In the genomic region with DNA sequence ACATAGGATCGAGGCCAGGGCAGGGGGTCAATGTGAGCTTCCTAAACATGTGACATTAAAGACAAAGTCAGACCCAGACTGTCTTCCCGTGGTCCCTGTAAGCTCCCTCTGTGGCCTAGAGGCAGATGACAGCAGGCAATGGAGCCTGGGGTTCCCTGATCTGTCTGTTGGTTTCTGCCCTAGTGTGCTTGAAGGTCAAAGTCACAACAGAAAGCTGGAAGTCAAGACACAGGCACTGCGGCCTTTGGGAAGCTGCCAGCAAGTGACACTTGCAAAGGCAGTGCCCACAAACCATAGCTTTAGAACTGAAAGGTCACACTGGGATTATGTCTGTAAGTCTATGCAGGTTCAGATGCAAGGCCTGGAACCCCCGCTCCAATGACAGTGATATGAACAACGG, we compare ENCODE assay signal across 26 mouse cellular contexts.
DNase-seq lines count a peak whose midpoint lies in the region; ATAC-seq lines count a peak whose summit lies in the region.
"Had no signal": no experiment of that assay in that cellular context is flagged by ENCODE, and none has a peak within 500 bp of the region (broad histone marks: within the 10 kb centered on the region; RNA-seq: fewer than 3 reads in every experiment).

No protein-coding gene starts in this region.

- H3K9me3 ChIP-seq in midbrain, embryonic 14.5 days (ENCODE audit: control insufficient read depth, low read length): no peaks in the 10 kb centered on the region
- H3K9me3 ChIP-seq: limb, embryonic 10.5 days; limb, embryonic 15.5 days; liver, embryonic 13.5 days; midbrain, embryonic 15.5 days; neural tube, embryonic 15.5 days had no signal

- no peak overlapping the region for H3K4me2 ChIP-seq in midbrain, embryonic 14.5 days (ENCODE audit: low read length)
- H3K4me2 ChIP-seq: limb, embryonic 15.5 days; liver, embryonic 13.5 days; midbrain, embryonic 15.5 days; neural tube, embryonic 15.5 days had no signal

- H3K9ac ChIP-seq in midbrain, embryonic 14.5 days (replicated peaks; ENCODE audit: low read length): no peak overlapping the region
- H3K9ac ChIP-seq: limb, embryonic 15.5 days; liver, embryonic 13.5 days; midbrain, embryonic 15.5 days; neural tube, embryonic 15.5 days had no signal

- no peak overlapping the region for H3K4me3 ChIP-seq in midbrain, embryonic 14.5 days (replicated peaks; ENCODE audit: low read depth, low read length)
- H3K4me3 ChIP-seq: erythroblast, embryonic 14.5 days; limb, embryonic 10.5 days; limb, embryonic 15.5 days; liver, embryonic 13.5 days; midbrain, embryonic 15.5 days; neural tube, embryonic 15.5 days had no signal

- no peak for ATAC-seq in midbrain, embryonic 14.5 days (ENCODE audit: low FRiP score, low TSS enrichment)
- ATAC-seq: forebrain, embryonic 16.5 days; hindbrain, embryonic 16.5 days; lung, postnatal 0 days; midbrain, embryonic 15.5 days had no signal

- no peak overlapping the region for H3K27ac ChIP-seq in midbrain, embryonic 14.5 days (replicated peaks; ENCODE audit: low read depth, low read length)
- H3K27ac ChIP-seq: limb, embryonic 10.5 days; limb, embryonic 15.5 days; liver, embryonic 13.5 days; macrophage; midbrain, embryonic 15.5 days; neural tube, embryonic 15.5 days had no signal

- no peaks in the 10 kb centered on the region for H3K36me3 ChIP-seq in midbrain, embryonic 14.5 days (ENCODE audit: control insufficient read depth, insufficient read depth, low read length)
- H3K36me3 ChIP-seq: limb, embryonic 10.5 days; limb, embryonic 15.5 days; liver, embryonic 13.5 days; midbrain, embryonic 15.5 days; neural tube, embryonic 15.5 days had no signal

- no peaks in the 10 kb centered on the region for H3K4me1 ChIP-seq in midbrain, embryonic 14.5 days (ENCODE audit: control insufficient read depth, insufficient read depth, low read length)
- H3K4me1 ChIP-seq: limb, embryonic 15.5 days; midbrain, embryonic 15.5 days; neural tube, embryonic 15.5 days had no signal

- no peaks in the 10 kb centered on the region for H3K27me3 ChIP-seq in midbrain, embryonic 14.5 days (ENCODE audit: control insufficient read depth, insufficient read depth, low read length)
- H3K27me3 ChIP-seq: limb, embryonic 15.5 days; liver, embryonic 13.5 days; midbrain, embryonic 15.5 days; neural tube, embryonic 15.5 days had no signal

- peak; percentile 64 for DNase-seq in heart, adult 11 months
- no peak for DNase-seq in heart, postnatal 10 days
- peak; percentile 29 to 51 for DNase-seq in kidney, postnatal 25 days
- no peak for DNase-seq in kidney, adult 18-20 months
- peak; percentile 20 for DNase-seq in ZHBTc4 (ENCODE audit: low read depth, low spot score)
- peak; percentile 52 to 60 for DNase-seq in adrenal gland, postnatal 36 days
- no peak for DNase-seq in midbrain, embryonic 14.5 days
- DNase-seq: B cell, adult 2 months; cerebellum, adult 2 months; cerebellum, postnatal 14 days; layer of hippocampus, postnatal 36 days; liver, embryonic 13.5 days; lung, adult 18-20 months; right cerebral cortex, adult 18-20 months; spleen, adult 18-20 months; thymus, adult 18-20 months; thymus, postnatal 25 days had no signal

- intact Hi-C loops in heart, postnatal 10 days (cut with DNase I): no loop called here

- 81% methylated on average over 5 of the region's 5 CpGs for whole genome bisulfite sequencing in midbrain, embryonic 14.5 days

Comparison
In these comparisons a context has a peak if more than half of its experiments do, and no peak if none do; other contexts are left out.
1. DNase-seq: peak in heart, adult 11 months (single experiment), kidney, postnatal 25 days (2 of 2), ZHBTc4 (single experiment) and adrenal gland, postnatal 36 days (2 of 2); none in heart, postnatal 10 days (0 of 2), kidney, adult 18-20 months (single experiment) and midbrain, embryonic 14.5 days (single experiment).